Mouse (Mus musculus): Measurements from ENCODE around the gene Vmn1r224. TPM values are rescaled to one million over a fixed set of nuclear protein-coding genes. Genes with fewer than 3 reads are reported as not detected.

Vmn1r224 gene
- polyA plus RNA-seq (2016; fragmentation: Nextera tagmentation; extraction: Ambion mirVana), result not detected in 2 replicates

DNA sequence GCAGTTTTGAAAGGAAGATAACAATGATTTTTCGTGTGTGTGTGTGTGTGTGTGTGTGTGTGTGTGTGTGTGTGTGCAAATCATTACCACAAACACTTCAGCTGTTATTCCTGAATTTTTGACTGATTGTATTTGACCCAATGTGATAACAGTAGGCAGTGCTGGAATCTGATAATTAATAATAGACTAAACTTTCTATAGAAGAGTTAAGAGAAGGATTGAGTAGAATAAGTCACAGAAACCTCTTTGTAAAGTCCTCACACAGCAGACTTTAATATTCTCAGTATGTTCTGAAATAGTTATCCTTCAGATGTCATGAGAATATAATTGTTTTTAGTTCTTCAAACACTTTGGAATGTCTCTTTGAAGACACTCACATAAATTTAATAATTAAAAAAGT is at the start of gene Vmn1r224:
TSS of gene Vmn1r224 (plus strand) at position 301 of the 400 bp plus-strand sequence.
- Histone ChIP-seq H3K36me3 (replicated peaks) (no peaks in the 10 kb centered on the region), H3K4me3 (no peak within 1 kb of the TSS), H3K9me3 (peaks cover 32% of the 10 kb centered on the region), H3K4me1 (no peaks in the 10 kb centered on the region), H3K27me3 (ENCODE audit: poor library complexity, severe bottlenecking) (no peaks in the 10 kb centered on the region), H3K27ac (no peak within 1 kb of the TSS)
- no peak for DNase-seq (ENCODE audit: extremely low spot score, low spot score)
- 40% methylated on average over 1 of the region's 1 CpGs for WGBS

- Histone ChIP-seq H3K36me3 (replicated peaks) (no peaks in the 10 kb centered on the region), H3K4me3 (no peak overlapping the region), H3K9me3 (peaks cover 41% of the 10 kb centered on the region), H3K27me3 (ENCODE audit: poor library complexity, severe bottlenecking) (no peaks in the 10 kb centered on the region), H3K4me1 (no peaks in the 10 kb centered on the region), H3K27ac (no peak overlapping the region)
- DNase-seq (ENCODE audit: extremely low spot score, low spot score), result no peak
- WGBS, result 52% methylated on average over 2 of the region's 2 CpGs
Observed at GRCm38 (mm10) chr17:20399105-20399504, 14.8 kb upstream of the Vmn1r224 start.

GRCm38 (mm10) chr17:20439263-20439662 is 25.3 kb downstream of the Vmn1r224 start:
- no peak for DNase-seq (ENCODE audit: extremely low spot score, low spot score)
- Histone ChIP-seq H3K4me1 (no peaks in the 10 kb centered on the region), H3K9me3 (peaks cover 39% of the 10 kb centered on the region), H3K36me3 (replicated peaks) (no peaks in the 10 kb centered on the region), H3K27me3 (ENCODE audit: poor library complexity, severe bottlenecking) (no peaks in the 10 kb centered on the region), H3K4me3 (no peak overlapping the region), H3K27ac (no peak overlapping the region)

DNA sequence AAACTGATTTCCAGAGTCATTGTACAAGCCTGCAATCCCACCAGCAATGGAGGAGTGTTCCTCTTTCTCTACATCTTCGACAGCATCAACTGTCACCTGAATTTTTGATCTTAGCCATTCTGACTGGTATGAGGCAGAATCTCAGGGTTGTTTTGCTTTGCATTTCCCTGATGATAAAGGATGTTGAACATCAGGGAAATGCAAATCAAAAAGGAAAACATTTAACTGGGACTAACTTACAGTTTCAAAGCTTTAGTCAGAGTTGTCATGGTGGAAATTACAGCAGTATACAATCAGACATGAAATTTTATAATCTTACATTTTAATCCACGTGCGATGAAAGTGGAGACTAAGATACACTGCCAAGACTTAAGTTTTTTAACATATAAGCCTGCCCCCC is 59.4 kb downstream of the Vmn1r224 start:
- no peaks in the 10 kb centered on the region for H3K27me3 ChIP-seq (ENCODE audit: poor library complexity, severe bottlenecking)
- WGBS, result 78% methylated on average over 3 of the region's 3 CpGs
- no peak for DNase-seq (ENCODE audit: extremely low spot score, low spot score)

More for the DNA sequence above, 59.4 kb downstream of the Vmn1r224 start:
- Histone ChIP-seq H3K4me3 (no peak overlapping the region), H3K36me3 (replicated peaks) (no peaks in the 10 kb centered on the region), H3K27ac (no peak overlapping the region), H3K4me1 (no peaks in the 10 kb centered on the region), H3K9me3 (0 out of 2 replicates have a peak, but pooled peaks cover 3% of the 10 kb centered on the region)

Other genes with a start within 250 kb of the Vmn1r224 start
- gene Fpr-rs6, start 231.0 kb upstream of the Vmn1r224 start, polyA plus RNA-seq (2016; fragmentation: Nextera tagmentation; extraction: Ambion mirVana), result not detected in 2 replicates
- gene Vmn2r105, start 179.1 kb upstream of the Vmn1r224 start, polyA plus RNA-seq (2016; fragmentation: Nextera tagmentation; extraction: Ambion mirVana), result not detected in 2 replicates
- not detected in 2 replicates for gene Vmn2r106, start 128.6 kb upstream of the Vmn1r224 start, polyA plus RNA-seq (2016; fragmentation: Nextera tagmentation; extraction: Ambion mirVana)
- gene Vmn2r107, start 68.9 kb upstream of the Vmn1r224 start, polyA plus RNA-seq (2016; fragmentation: Nextera tagmentation; extraction: Ambion mirVana), result not detected in 2 replicates
- gene Vmn2r108, start 67.2 kb downstream of the Vmn1r224 start, polyA plus RNA-seq (2016; fragmentation: Nextera tagmentation; extraction: Ambion mirVana), result not detected in 2 replicates
- not detected in 2 replicates for gene Vmn1r225, start 84.0 kb downstream of the Vmn1r224 start, polyA plus RNA-seq (2016; fragmentation: Nextera tagmentation; extraction: Ambion mirVana)
- gene Vmn2r109, start 150.6 kb downstream of the Vmn1r224 start, polyA plus RNA-seq (2016; fragmentation: Nextera tagmentation; extraction: Ambion mirVana), result not detected in 2 replicates
- 0.01 and 0.05 TPM in 2 replicates for gene Vmn2r110, start 182.3 kb downstream of the Vmn1r224 start, polyA plus RNA-seq (2016; fragmentation: Nextera tagmentation; extraction: Ambion mirVana)
- gene Fpr-rs3, start 210.7 kb downstream of the Vmn1r224 start, polyA plus RNA-seq (2016; fragmentation: Nextera tagmentation; extraction: Ambion mirVana), result not detected in 2 replicates

Measured in forebrain, embryonic 10.5 days (tissue).